Mouse (Mus musculus) kidney, adult 2 months (tissue): ENCODE results near the gene 2410002F23Rik.

Source experiments
- CTCF ChIP-seq: fragments of 200-500 bp; conservative IDR thresholded peaks from 2 replicates; pipeline ENCODE4 v1.5.1; 2011; ENCODE audit warnings: low read depth, mild to moderate bottlenecking, control low read depth, low read length, moderate library complexity, mixed read lengths; ENCODE audit not compliant: insufficient read depth, insufficient read length
- POLR2A ChIP-seq: fragments of 200-500 bp; IDR thresholded peaks from one replicate; pipeline ENCODE4 v1.6.1; 2011; ENCODE audit warnings: low read depth, low read length, control low read depth

DNA sequence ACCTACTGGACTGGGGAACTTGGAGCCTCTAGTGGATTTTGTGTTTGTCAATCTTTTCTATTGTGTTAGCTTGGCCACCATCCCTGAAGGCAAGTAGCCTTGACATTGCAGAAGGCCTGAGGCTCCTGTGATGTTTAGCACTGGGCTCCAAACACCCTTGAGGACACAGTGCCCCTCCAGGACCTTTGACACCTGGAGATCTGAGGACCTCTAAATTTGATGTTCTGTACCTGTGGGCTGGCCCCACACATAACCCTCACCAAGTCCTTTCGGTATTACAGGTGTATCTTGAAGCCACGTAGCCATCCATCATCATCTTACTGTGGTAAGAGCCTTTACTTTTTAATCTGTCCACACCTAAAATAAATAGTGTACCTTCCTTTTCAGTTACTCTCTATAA is 1.4 kb downstream of the 2410002F23Rik start:
- no peak for TF ChIP-seq CTCF
- TF ChIP-seq POLR2A, result no peak
